Mouse (Mus musculus): ENCODE data around the gene Ppp2r5d.

Gene Ppp2r5d

GRCm38 (mm10) chr17:46681466-46682118 lies 23.3 kb downstream of the Ppp2r5d start:
- no peak for DNase-seq (ENCODE audit: low spot score in 2 of 2)

- DNase-seq (ENCODE audit: low spot score in 2 of 2): peak; percentile 93 to 97
These were observed 24.0 kb downstream of the Ppp2r5d start, which contains the start of gene Klhdc3 for GRCm38 (mm10) chr17:46680760-46681373. Klhdc3 (minus strand) TSS chr17:46680914.

GRCm38 (mm10) chr17:46679843-46680759 lies 24.8 kb downstream of the Ppp2r5d start:
- no peak for DNase-seq (ENCODE audit: low spot score in 2 of 2)

- no peak for DNase-seq (ENCODE audit: low spot score in 2 of 2)
These were observed 26.0 kb downstream of the Ppp2r5d start for GRCm38 (mm10) chr17:46678911-46679310.

GRCm38 (mm10) chr17:46678416-46678815 lies 26.5 kb downstream of the Ppp2r5d start, which contains the start of gene Mea1:
Mea1 (plus strand) TSS chr17:46678793.
- no peak for DNase-seq (ENCODE audit: low spot score in 2 of 2)

GRCm38 (mm10) chr17:46674530-46675283 lies 30.2 kb downstream of the Ppp2r5d start:
- no peak for DNase-seq (ENCODE audit: low spot score in 2 of 2)

GRCm38 (mm10) chr17:46673850-46674529 lies 30.9 kb downstream of the Ppp2r5d start, which contains the start of gene Rrp36:
Rrp36 (minus strand) TSS chr17:46674352.
- peak; percentile 87 to 92 for DNase-seq (ENCODE audit: low spot score in 2 of 2)

- DNase-seq (ENCODE audit: low spot score in 2 of 2): no peak
These were observed 35.0 kb downstream of the Ppp2r5d start for GRCm38 (mm10) chr17:46669911-46670310.

- no peak for DNase-seq (ENCODE audit: low spot score in 2 of 2)
These were observed 37.2 kb downstream of the Ppp2r5d start for GRCm38 (mm10) chr17:46667712-46668111.

- no peak for DNase-seq (ENCODE audit: low spot score in 2 of 2)
These were observed 42.2 kb downstream of the Ppp2r5d start for GRCm38 (mm10) chr17:46662730-46663129.

GRCm38 (mm10) chr17:46661981-46662380 lies 42.9 kb downstream of the Ppp2r5d start:
- no peak for DNase-seq (ENCODE audit: low spot score in 2 of 2)

- DNase-seq (ENCODE audit: low spot score in 2 of 2): no peak
These were observed 43.6 kb downstream of the Ppp2r5d start for GRCm38 (mm10) chr17:46661351-46661750.

- DNase-seq (ENCODE audit: low spot score in 2 of 2): no peak
These were observed 48.9 kb downstream of the Ppp2r5d start for GRCm38 (mm10) chr17:46656054-46656453.

- no peak for DNase-seq (ENCODE audit: low spot score in 2 of 2)
These were observed 53.0 kb downstream of the Ppp2r5d start for GRCm38 (mm10) chr17:46651755-46652547.

- no peak for DNase-seq (ENCODE audit: low spot score in 2 of 2)
These were observed 53.6 kb downstream of the Ppp2r5d start for GRCm38 (mm10) chr17:46651292-46651691.

- peak; percentile 81 to 91 for DNase-seq (ENCODE audit: low spot score in 2 of 2)
These were observed 54.5 kb downstream of the Ppp2r5d start, which contains the start of gene Cul7 for GRCm38 (mm10) chr17:46650232-46651031. Cul7 (plus strand) TSS chr17:46650337.

GRCm38 (mm10) chr17:46649811-46650210 lies 55.1 kb downstream of the Ppp2r5d start:
- DNase-seq (ENCODE audit: low spot score in 2 of 2): no peak

- no peak for DNase-seq (ENCODE audit: low spot score in 2 of 2)
These were observed 56.5 kb downstream of the Ppp2r5d start for GRCm38 (mm10) chr17:46648436-46648835.

- no peak for DNase-seq (ENCODE audit: low spot score in 2 of 2)
These were observed 57.6 kb downstream of the Ppp2r5d start for GRCm38 (mm10) chr17:46647279-46647678.

Measured in urinary bladder, postnatal 36 days (tissue).